Mouse (Mus musculus): ENCODE measurements around the gene Anks1.

The Anks1 gene

GRCm38 (mm10) chr17:28019785-28020696 lies 110.9 kb downstream of the Anks1 start:
- DNase-seq (ENCODE audit: extremely low read depth, low read depth), result no peak

- DNase-seq (ENCODE audit: extremely low read depth, low read depth), result no peak
Measured at GRCm38 (mm10) chr17:28021911-28022310, 112.8 kb downstream of the Anks1 start.

- no peak for DNase-seq (ENCODE audit: extremely low read depth, low read depth)
Measured at GRCm38 (mm10) chr17:28022854-28023655, 113.9 kb downstream of the Anks1 start.

- no peak for DNase-seq (ENCODE audit: extremely low read depth, low read depth)
Measured at GRCm38 (mm10) chr17:28025541-28025961, 116.4 kb downstream of the Anks1 start.

GRCm38 (mm10) chr17:28026111-28026872 lies 117.2 kb downstream of the Anks1 start:
- no peak for DNase-seq (ENCODE audit: extremely low read depth, low read depth)

- no peak for DNase-seq (ENCODE audit: extremely low read depth, low read depth)
Measured at GRCm38 (mm10) chr17:28027197-28027596, 118.1 kb downstream of the Anks1 start.

GRCm38 (mm10) chr17:28028236-28028635 lies 119.1 kb downstream of the Anks1 start:
- DNase-seq (ENCODE audit: extremely low read depth, low read depth), result no peak

- no peak for DNase-seq (ENCODE audit: extremely low read depth, low read depth)
Measured at GRCm38 (mm10) chr17:28029308-28029707, 120.2 kb downstream of the Anks1 start.

GRCm38 (mm10) chr17:28030446-28030845 lies 121.3 kb downstream of the Anks1 start:
- no peak for DNase-seq (ENCODE audit: extremely low read depth, low read depth)

GRCm38 (mm10) chr17:28031281-28031941 lies 122.3 kb downstream of the Anks1 start:
- DNase-seq (ENCODE audit: extremely low read depth, low read depth), result no peak

- DNase-seq (ENCODE audit: extremely low read depth, low read depth), result no peak
Measured at GRCm38 (mm10) chr17:28032219-28032618, 123.1 kb downstream of the Anks1 start.

GRCm38 (mm10) chr17:28033046-28033580 lies 124.0 kb downstream of the Anks1 start:
- DNase-seq (ENCODE audit: extremely low read depth, low read depth), result no peak

- DNase-seq (ENCODE audit: extremely low read depth, low read depth), result no peak
Measured at GRCm38 (mm10) chr17:28034986-28035385, 125.9 kb downstream of the Anks1 start.

GRCm38 (mm10) chr17:28036813-28037756 lies 128.0 kb downstream of the Anks1 start:
- no peak for DNase-seq (ENCODE audit: extremely low read depth, low read depth)

GRCm38 (mm10) chr17:28040620-28041019 lies 131.5 kb downstream of the Anks1 start:
- no peak for DNase-seq (ENCODE audit: extremely low read depth, low read depth)

- no peak for DNase-seq (ENCODE audit: extremely low read depth, low read depth)
Measured at GRCm38 (mm10) chr17:28041298-28041697, 132.2 kb downstream of the Anks1 start.

- DNase-seq (ENCODE audit: extremely low read depth, low read depth), result no peak
Measured at GRCm38 (mm10) chr17:28042299-28042771, 133.2 kb downstream of the Anks1 start.

GRCm38 (mm10) chr17:28047017-28047416 lies 137.9 kb downstream of the Anks1 start:
- no peak for DNase-seq (ENCODE audit: extremely low read depth, low read depth)

GRCm38 (mm10) chr17:28047520-28047919 lies 138.4 kb downstream of the Anks1 start:
- no peak for DNase-seq (ENCODE audit: extremely low read depth, low read depth)
